Comparison of ENCODE assay signal across 28 mouse cellular contexts in genomic region chr12:27410555-27410954, GRCm38 (mm10).
DNase-seq lines count a peak whose midpoint lies in the region; ATAC-seq lines count a peak whose summit lies in the region.
"Had no signal": no experiment of that assay in that cellular context is flagged by ENCODE, and none has a peak within 500 bp of the region (broad histone marks: within the 10 kb centered on the region; RNA-seq: fewer than 3 reads in every experiment).

No protein-coding gene starts in this region.

- no peaks in the 10 kb centered on the region for H3K4me1 ChIP-seq in hindbrain, embryonic 10.5 days (replicated peaks)
- H3K4me1 ChIP-seq in hindbrain, embryonic 14.5 days (replicated peaks; ENCODE audit: control insufficient read depth, insufficient read depth, low read length): no peaks in the 10 kb centered on the region
- no peaks in the 10 kb centered on the region for H3K4me1 ChIP-seq in neural tube, embryonic 15.5 days
- H3K4me1 ChIP-seq: embryonic facial prominence, embryonic 15.5 days; hindbrain, embryonic 12.5 days; limb, embryonic 15.5 days; midbrain, embryonic 10.5 days had no signal

- WGBS in hindbrain, embryonic 10.5 days: 54% methylated on average over 4 of the region's 4 CpGs
- 75% methylated on average over 4 of the region's 4 CpGs for WGBS in hindbrain, embryonic 14.5 days
- WGBS in neural tube, embryonic 15.5 days: 62% methylated on average over 4 of the region's 4 CpGs

- no peaks in the 10 kb centered on the region for H3K9me3 ChIP-seq in hindbrain, embryonic 10.5 days
- H3K9me3 ChIP-seq in hindbrain, embryonic 14.5 days (ENCODE audit: control insufficient read depth, low read length): no peaks in the 10 kb centered on the region
- H3K9me3 ChIP-seq in neural tube, embryonic 15.5 days (replicated peaks): no peaks in the 10 kb centered on the region
- H3K9me3 ChIP-seq: embryonic facial prominence, embryonic 15.5 days; heart, embryonic 13.5 days; hindbrain, embryonic 12.5 days; limb, embryonic 15.5 days; midbrain, embryonic 10.5 days had no signal

- H3K4me2 ChIP-seq in hindbrain, embryonic 14.5 days (replicated peaks): no peak overlapping the region
- H3K4me2 ChIP-seq in neural tube, embryonic 15.5 days: no peak overlapping the region
- H3K4me2 ChIP-seq: embryonic facial prominence, embryonic 15.5 days; heart, embryonic 13.5 days; hindbrain, embryonic 12.5 days; limb, embryonic 15.5 days; lung, embryonic 14.5 days had no signal

- no peak overlapping the region for H3K27ac ChIP-seq in hindbrain, embryonic 10.5 days
- no peak overlapping the region for H3K27ac ChIP-seq in hindbrain, embryonic 14.5 days
- H3K27ac ChIP-seq in neural tube, embryonic 15.5 days (replicated peaks): no peak overlapping the region
- H3K27ac ChIP-seq: embryonic facial prominence, embryonic 15.5 days; heart, adult 2 months; heart, embryonic 13.5 days; hindbrain, embryonic 12.5 days; kidney, postnatal 0 days; limb, embryonic 15.5 days; liver, embryonic 14.5 days; midbrain, embryonic 10.5 days; stomach, postnatal 0 days had no signal

- H3K4me3 ChIP-seq in hindbrain, embryonic 10.5 days: no peak overlapping the region
- H3K4me3 ChIP-seq in hindbrain, embryonic 14.5 days (replicated peaks; ENCODE audit: low read length): no peak overlapping the region
- no peak overlapping the region for H3K4me3 ChIP-seq in neural tube, embryonic 15.5 days (replicated peaks)
- H3K4me3 ChIP-seq: embryonic facial prominence, embryonic 15.5 days; heart, adult 2 months; heart, embryonic 13.5 days; hindbrain, embryonic 12.5 days; limb, embryonic 15.5 days; midbrain, embryonic 10.5 days had no signal

- DNase-seq in hindbrain, embryonic 10.5 days (ENCODE audit: low spot score): peak; percentile 38
- no peak for DNase-seq in hindbrain, embryonic 14.5 days (ENCODE audit: low spot score)
- DNase-seq in neural tube, embryonic 10.5 days (ENCODE audit: extremely low spot score, low spot score): peak; percentile 25
- DNase-seq in hindlimb bud, embryonic 11.5 days (ENCODE audit: extremely low spot score, low read depth, low spot score): peak; percentile 69
- no peak for DNase-seq in adrenal gland, adult 8-10 months
- no peak for DNase-seq in lung, postnatal 36 days
- no peak for DNase-seq in thymus, postnatal 25 days
- DNase-seq: adrenal gland, postnatal 25 days; cerebellum, adult 9-10 months; gastrocnemius, postnatal 25 days; heart, adult 2 months; heart, postnatal 14 days; layer of hippocampus, postnatal 36 days; lung, embryonic 14.5 days; lung, postnatal 4 days; right cerebral cortex, postnatal 14 days had no signal

- H3K9ac ChIP-seq in hindbrain, embryonic 14.5 days: no peak overlapping the region
- H3K9ac ChIP-seq in neural tube, embryonic 15.5 days (replicated peaks): no peak overlapping the region
- H3K9ac ChIP-seq: embryonic facial prominence, embryonic 15.5 days; heart, embryonic 13.5 days; hindbrain, embryonic 12.5 days; limb, embryonic 15.5 days; liver, embryonic 14.5 days; lung, embryonic 14.5 days had no signal

- no peak for ATAC-seq in hindbrain, embryonic 14.5 days (ENCODE audit: low FRiP score)
- no peak for ATAC-seq in neural tube, embryonic 15.5 days (ENCODE audit: low FRiP score)
- ATAC-seq: forebrain, embryonic 14.5 days; inflammation-experienced regulatory T-cells, adult 6 months; midbrain, embryonic 16.5 days had no signal

- no peaks in the 10 kb centered on the region for H3K27me3 ChIP-seq in hindbrain, embryonic 10.5 days (ENCODE audit: insufficient read depth, poor library complexity, severe bottlenecking)
- no peaks in the 10 kb centered on the region for H3K27me3 ChIP-seq in hindbrain, embryonic 14.5 days (ENCODE audit: control insufficient read depth, insufficient read depth, low read length)
- H3K27me3 ChIP-seq in neural tube, embryonic 15.5 days (replicated peaks): no peaks in the 10 kb centered on the region
- H3K27me3 ChIP-seq: embryonic facial prominence, embryonic 15.5 days; heart, embryonic 13.5 days; hindbrain, embryonic 12.5 days; limb, embryonic 15.5 days had no signal

- no peaks in the 10 kb centered on the region for H3K36me3 ChIP-seq in hindbrain, embryonic 10.5 days
- no peaks in the 10 kb centered on the region for H3K36me3 ChIP-seq in hindbrain, embryonic 14.5 days (replicated peaks; ENCODE audit: control insufficient read depth, insufficient read depth)
- H3K36me3 ChIP-seq in neural tube, embryonic 15.5 days: no peaks in the 10 kb centered on the region
- H3K36me3 ChIP-seq: embryonic facial prominence, embryonic 15.5 days; heart, embryonic 13.5 days; hindbrain, embryonic 12.5 days; limb, embryonic 15.5 days; midbrain, embryonic 10.5 days had no signal

Comparison
In these comparisons a context has a peak if more than half of its experiments do, and no peak if none do; other contexts are left out.
1. DNase-seq: peak in hindbrain, embryonic 10.5 days (single experiment), neural tube, embryonic 10.5 days (single experiment) and hindlimb bud, embryonic 11.5 days (single experiment); none in hindbrain, embryonic 14.5 days (single experiment), adrenal gland, adult 8-10 months (single experiment), lung, postnatal 36 days (single experiment) and thymus, postnatal 25 days (single experiment).